9 mouse cellular contexts compared by ENCODE assay signal in genomic region chr17:86499359-86500045, GRCm38 (mm10). TPM values are rescaled to one million over a fixed set of nuclear protein-coding genes. Genes with fewer than 3 reads are reported as not detected.
A peak's percentile ranks its signal among the peaks of the same experiment; 100 is the strongest.
DNase-seq lines count a peak whose midpoint lies in the region; ATAC-seq and TF ChIP-seq lines count a peak whose summit lies in the region.
"Had no signal": no experiment of that assay in that cellular context is flagged by ENCODE, and none has a peak within 500 bp of the region (broad histone marks: within the 10 kb centered on the region; RNA-seq: fewer than 3 reads in every experiment).

No protein-coding gene starts in this region.

- H3K36me3 ChIP-seq in embryonic facial prominence, embryonic 11.5 days (replicated peaks; ENCODE audit: control insufficient read depth, insufficient read depth, low read depth, low read length), result no peaks in the 10 kb centered on the region
- peaks cover 4% of the 10 kb centered on the region for H3K36me3 ChIP-seq in heart, postnatal 0 days (replicated peaks; ENCODE audit: control insufficient read depth, insufficient read depth, low read length)
- H3K36me3 ChIP-seq in limb, embryonic 11.5 days (ENCODE audit: control insufficient read depth, insufficient read depth, low read length), result no peaks in the 10 kb centered on the region; the same call in 1 of the 2 replicates
- H3K36me3 ChIP-seq in forebrain, embryonic 13.5 days (ENCODE audit: poor library complexity, severe bottlenecking), result no peaks in the 10 kb centered on the region
- H3K36me3 ChIP-seq in midbrain, embryonic 15.5 days (replicated peaks), result no peaks in the 10 kb centered on the region

- intact Hi-C loops in left cerebral cortex, postnatal 14 days (cut with DNase I), result loop anchor here (5.0 kb wide), 1 partner anchor 408 kb away; no protein-coding TSS in a partner anchor

- H3K4me1 ChIP-seq in embryonic facial prominence, embryonic 11.5 days (ENCODE audit: control insufficient read depth, insufficient read depth, low read length), result no peaks in the 10 kb centered on the region; the same call in 1 of the 2 replicates
- H3K4me1 ChIP-seq in heart, postnatal 0 days (ENCODE audit: control insufficient read depth, insufficient read depth), result 0 out of 2 replicates have a peak, but pooled peaks cover 8% of the 10 kb centered on the region
- H3K4me1 ChIP-seq in limb, embryonic 11.5 days (ENCODE audit: control insufficient read depth, insufficient read depth, low read length), result peaks cover 5% of the 10 kb centered on the region
- H3K4me1 ChIP-seq in forebrain, embryonic 13.5 days, result no peaks in the 10 kb centered on the region
- no peaks in the 10 kb centered on the region for H3K4me1 ChIP-seq in midbrain, embryonic 15.5 days

- no peak for TF ChIP-seq CTCF in heart, postnatal 0 days (IDR thresholded peaks at IDR 0.05; ENCODE audit: low read depth)

- 41% methylated on average over 14 of the region's 15 CpGs for WGBS in embryonic facial prominence, embryonic 11.5 days
- WGBS in heart, postnatal 0 days, result 62% methylated on average over 15 of the region's 15 CpGs
- 49% methylated on average over 15 of the region's 15 CpGs for WGBS in limb, embryonic 11.5 days
- WGBS in forebrain, embryonic 13.5 days, result 79% methylated on average over 15 of the region's 15 CpGs
- WGBS in midbrain, embryonic 15.5 days, result 71% methylated on average over 15 of the region's 15 CpGs

- DNase-seq in adrenal gland, adult (ENCODE audit: inconsistent age in 2 of 2, low spot score in 1 of 2), result peak; percentile 45 to 62
- peak; percentile 46 for DNase-seq in embryonic facial prominence, embryonic 11.5 days (ENCODE audit: low spot score)
- DNase-seq in heart, postnatal 0 days (ENCODE audit: low spot score), result peak; percentile 42
- DNase-seq in limb, embryonic 11.5 days (ENCODE audit: low spot score), result peak; percentile 56
- DNase-seq in left cerebral cortex, postnatal 14 days (ENCODE audit: low spot score in 2 of 2), result no peak

- no peak overlapping the region for H3K4me2 ChIP-seq in embryonic facial prominence, embryonic 11.5 days (ENCODE audit: low read depth, low read length)
- H3K4me2 ChIP-seq in heart, postnatal 0 days (ENCODE audit: low read depth, low read length), result no peak overlapping the region
- no peak overlapping the region for H3K4me2 ChIP-seq in limb, embryonic 11.5 days (ENCODE audit: low read depth, severe bottlenecking)
- no peak overlapping the region for H3K4me2 ChIP-seq in forebrain, embryonic 13.5 days
- H3K4me2 ChIP-seq in midbrain, embryonic 15.5 days, result no peak overlapping the region

- H3K27me3 ChIP-seq in embryonic facial prominence, embryonic 11.5 days (ENCODE audit: control insufficient read depth, insufficient read depth, low read length), result no peaks in the 10 kb centered on the region
- H3K27me3 ChIP-seq in heart, postnatal 0 days (ENCODE audit: control insufficient read depth, insufficient read depth, low read length), result no peaks in the 10 kb centered on the region
- H3K27me3 ChIP-seq in limb, embryonic 11.5 days (ENCODE audit: control insufficient read depth, insufficient read depth, low read length), result no peaks in the 10 kb centered on the region
- H3K27me3 ChIP-seq in forebrain, embryonic 13.5 days, result no peaks in the 10 kb centered on the region
- H3K27me3 ChIP-seq in midbrain, embryonic 15.5 days (replicated peaks), result no peaks in the 10 kb centered on the region

- no peaks in the 10 kb centered on the region for H3K9me3 ChIP-seq in embryonic facial prominence, embryonic 11.5 days (replicated peaks; ENCODE audit: control insufficient read depth, low read length)
- no peaks in the 10 kb centered on the region for H3K9me3 ChIP-seq in heart, postnatal 0 days (replicated peaks; ENCODE audit: control insufficient read depth, low read length)
- no peaks in the 10 kb centered on the region for H3K9me3 ChIP-seq in limb, embryonic 11.5 days (ENCODE audit: control insufficient read depth, low read length)
- no peaks in the 10 kb centered on the region for H3K9me3 ChIP-seq in forebrain, embryonic 13.5 days (replicated peaks)
- H3K9me3 ChIP-seq in midbrain, embryonic 15.5 days, result no peaks in the 10 kb centered on the region

- H3K27ac ChIP-seq in embryonic facial prominence, embryonic 11.5 days (replicated peaks; ENCODE audit: low read depth, low read length), result peak overlapping the region; percentile 6; the same call in 1 of the 2 replicates
- H3K27ac ChIP-seq in heart, postnatal 0 days (ENCODE audit: low read depth), result peak overlapping the region; percentile 80
- peak overlapping the region; percentile 32 for H3K27ac ChIP-seq in limb, embryonic 11.5 days (replicated peaks; ENCODE audit: low read depth, low read length)
- H3K27ac ChIP-seq in forebrain, embryonic 13.5 days, result no peak overlapping the region
- no peak overlapping the region for H3K27ac ChIP-seq in midbrain, embryonic 15.5 days

- H3K9ac ChIP-seq in embryonic facial prominence, embryonic 11.5 days (replicated peaks; ENCODE audit: low read length), result no peak overlapping the region
- H3K9ac ChIP-seq in heart, postnatal 0 days (replicated peaks; ENCODE audit: low read depth, low read length), result no peak overlapping the region
- H3K9ac ChIP-seq in limb, embryonic 11.5 days (ENCODE audit: low read length), result peak overlapping the region; percentile 22; the same call in 1 of the 2 replicates
- no peak overlapping the region for H3K9ac ChIP-seq in forebrain, embryonic 13.5 days
- H3K9ac ChIP-seq in midbrain, embryonic 15.5 days, result no peak overlapping the region

- ATAC-seq in embryonic facial prominence, embryonic 11.5 days (replicated peaks; ENCODE audit: insufficient number of reproducible peaks, low FRiP score, low TSS enrichment, low read depth), result no peak
- peak; percentile 65; the same call in 1 of the 2 replicates for ATAC-seq in heart, postnatal 0 days (ENCODE audit: insufficient read depth, low read depth)
- ATAC-seq in limb, embryonic 11.5 days (ENCODE audit: insufficient number of reproducible peaks, low FRiP score, low TSS enrichment, low read depth), result 0 out of 2 replicates have a peak, but pooled peaks have one; percentile 39
- ATAC-seq in monocyte, adult 5-6 weeks (replicated peaks; ENCODE audit: insufficient number of reproducible peaks, low FRiP score, low TSS enrichment, poor library complexity, severe bottlenecking), result no peak
- ATAC-seq in forebrain, embryonic 13.5 days, result no peak
- no peak for ATAC-seq in midbrain, embryonic 15.5 days (replicated peaks)

- H3K4me3 ChIP-seq in embryonic facial prominence, embryonic 11.5 days (ENCODE audit: low read depth, low read length), result no peak overlapping the region
- no peak overlapping the region for H3K4me3 ChIP-seq in heart, postnatal 0 days (ENCODE audit: low read depth, low read length)
- H3K4me3 ChIP-seq in limb, embryonic 11.5 days (ENCODE audit: low read depth, low read length), result no peak overlapping the region
- H3K4me3 ChIP-seq in forebrain, embryonic 13.5 days, result no peak overlapping the region
- H3K4me3 ChIP-seq in midbrain, embryonic 15.5 days, result no peak overlapping the region

- TF ChIP-seq EP300 in heart, postnatal 0 days (IDR thresholded peaks at IDR 0.05; ENCODE audit: low read depth), result peak; percentile 52; the same call in 1 of the 2 replicates

RNA-seq across cellular contexts. Expression of gene Gm10309, which starts 5.5 kb away (rescaled TPM):
- polyA plus RNA-seq in embryonic facial prominence, embryonic 11.5 days (2014; fragmentation: Nextera tagmentation; extraction: Ambion mirVana), result 0.14 TPM in 1 of 2 replicates, not detected in the other
- not detected in 2 replicates for total RNA-seq in heart, postnatal 0 days (2014; rRNA removed; ENCODE audit: low replicate concordance)
- polyA plus RNA-seq in heart, postnatal 0 days (2015; fragmentation: Nextera tagmentation; extraction: Ambion mirVana), result 0.10 and 0.12 TPM in 2 replicates
- 0.18 and 0.28 TPM in 2 replicates for polyA plus RNA-seq in limb, embryonic 11.5 days (2014; fragmentation: Nextera tagmentation; extraction: Ambion mirVana)
- not detected in 3 replicates for total RNA-seq in monocyte, adult 5-6 weeks (2017)
- 0.25 and 0.37 TPM in 2 replicates for polyA plus RNA-seq in forebrain, embryonic 13.5 days (2015; fragmentation: Nextera tagmentation; extraction: Ambion mirVana)
- total RNA-seq in left cerebral cortex, postnatal 14 days (2021), result not detected
- polyA plus RNA-seq in midbrain, embryonic 15.5 days (2015; fragmentation: Nextera tagmentation; extraction: Ambion mirVana), result 0.31 and 0.45 TPM in 2 replicates
- total RNA-seq: MEL had no signal

Comparison
In these comparisons a context has a peak if more than half of its experiments do, and no peak if none do; other contexts are left out.
1. DNase-seq: peak in adrenal gland, adult (2 of 2), embryonic facial prominence, embryonic 11.5 days (single experiment), heart, postnatal 0 days (single experiment) and limb, embryonic 11.5 days (single experiment); none in left cerebral cortex, postnatal 14 days (0 of 2).
2. ATAC-seq: peak in heart, postnatal 0 days (single experiment) and limb, embryonic 11.5 days (single experiment); none in embryonic facial prominence, embryonic 11.5 days (single experiment), monocyte, adult 5-6 weeks (single experiment), forebrain, embryonic 13.5 days (single experiment) and midbrain, embryonic 15.5 days (single experiment).
3. H3K27ac ChIP-seq: peak in embryonic facial prominence, embryonic 11.5 days (single experiment), heart, postnatal 0 days (single experiment) and limb, embryonic 11.5 days (single experiment); none in forebrain, embryonic 13.5 days (single experiment) and midbrain, embryonic 15.5 days (single experiment).